Mouse (Mus musculus) gastrocnemius, adult 2 months (tissue): ENCODE results near the gene Sh3pxd2a. TPM values are rescaled to one million over a fixed set of nuclear protein-coding genes. Genes with fewer than 3 reads are reported as not detected.

Experiments used
- DNase-seq: peaks from one replicate; pipeline ENCODE4 v3.0.0; 2022
- H3K27ac ChIP-seq: fragments of 200-600 bp; 2 replicates; pipeline ENCODE4 v1.8.1; 2022; ENCODE audit warnings: mild to moderate bottlenecking
- H3K4me3 ChIP-seq: fragments of 200-600 bp; 2 replicates; pipeline ENCODE4 v1.8.1; 2022; ENCODE audit warnings: mild to moderate bottlenecking, moderate library complexity
- CTCF ChIP-seq: fragments of 200-600 bp; IDR thresholded peaks from 2 replicates; pipeline ENCODE4 v1.8.1; 2022; ENCODE audit warnings: antibody characterized with exemption, mild to moderate bottlenecking, moderate library complexity
- intact Hi-C: fragments of 180-260 bp; cut with DNase I; formaldehyde crosslinking; loops from one replicate; pipeline ENCODE4 v1.15.1; 2025
- total RNA-seq, 2 experiments: library from RNA; stranded (reverse); gene quantifications; 2 replicates each; pipeline ENCODE4 v1.2.3; 2021

Gene Sh3pxd2a
- total RNA-seq, 2 experiments from 2014 or later: 37.7 to 44.7 TPM

DNA sequence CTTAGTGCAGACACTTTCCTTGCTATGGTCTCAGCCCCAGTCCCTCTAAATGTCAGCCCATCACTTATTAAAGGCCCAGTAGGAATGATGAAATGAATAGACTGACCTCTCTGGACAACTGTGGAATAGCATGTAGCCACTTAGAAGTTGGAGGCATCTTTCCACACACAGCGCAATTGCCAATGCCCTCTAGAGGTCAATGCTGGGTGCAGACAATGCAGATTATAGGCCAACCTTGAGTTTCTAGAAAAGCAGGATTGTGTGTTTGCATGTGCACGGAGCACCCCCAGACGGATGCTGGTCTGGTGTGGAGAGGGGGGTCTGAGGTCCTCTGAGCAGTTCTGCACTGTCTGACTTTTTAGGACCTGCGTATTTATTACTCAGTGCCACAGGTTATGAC lies 39.4 kb upstream of the Sh3pxd2a start:
- peak; percentile 70 for TF ChIP-seq CTCF

DNA sequence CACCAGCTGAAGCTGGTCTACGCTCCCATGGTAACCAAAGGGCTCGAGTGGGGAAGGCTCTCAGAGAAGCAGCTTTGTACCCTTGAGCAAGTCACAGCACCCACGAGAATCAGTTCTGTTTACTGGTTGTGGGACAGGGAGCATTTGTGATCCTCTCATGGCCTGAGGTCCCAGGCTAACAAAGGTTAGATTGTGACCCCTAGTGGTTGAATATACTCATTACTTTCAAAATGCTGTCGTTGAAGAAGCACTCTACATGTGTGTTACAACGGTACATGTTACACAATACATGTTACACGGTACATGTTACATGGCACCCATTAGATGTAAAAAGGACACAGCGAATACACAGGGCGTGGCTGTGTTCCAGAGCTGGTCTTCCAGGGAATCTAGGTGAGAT lies 38.4 kb upstream of the Sh3pxd2a start:
- intact Hi-C loops: loop anchor here (1.0 to 2.0 kb wide), 2 partner anchors 36 to 146 kb away; no protein-coding TSS in a partner anchor
- no peak for DNase-seq
- peak; percentile 69 for TF ChIP-seq CTCF
- Histone ChIP-seq H3K27ac (no peak overlapping the region), H3K4me3 (no peak overlapping the region)

More for the DNA sequence above, 39.4 kb upstream of the Sh3pxd2a start:
- Histone ChIP-seq H3K4me3 (no peak overlapping the region), H3K27ac (no peak overlapping the region)
- DNase-seq: no peak
- intact Hi-C loops: loop anchor here (2.0 kb wide), 1 partner anchor 37 kb away; no protein-coding TSS in a partner anchor

DNA sequence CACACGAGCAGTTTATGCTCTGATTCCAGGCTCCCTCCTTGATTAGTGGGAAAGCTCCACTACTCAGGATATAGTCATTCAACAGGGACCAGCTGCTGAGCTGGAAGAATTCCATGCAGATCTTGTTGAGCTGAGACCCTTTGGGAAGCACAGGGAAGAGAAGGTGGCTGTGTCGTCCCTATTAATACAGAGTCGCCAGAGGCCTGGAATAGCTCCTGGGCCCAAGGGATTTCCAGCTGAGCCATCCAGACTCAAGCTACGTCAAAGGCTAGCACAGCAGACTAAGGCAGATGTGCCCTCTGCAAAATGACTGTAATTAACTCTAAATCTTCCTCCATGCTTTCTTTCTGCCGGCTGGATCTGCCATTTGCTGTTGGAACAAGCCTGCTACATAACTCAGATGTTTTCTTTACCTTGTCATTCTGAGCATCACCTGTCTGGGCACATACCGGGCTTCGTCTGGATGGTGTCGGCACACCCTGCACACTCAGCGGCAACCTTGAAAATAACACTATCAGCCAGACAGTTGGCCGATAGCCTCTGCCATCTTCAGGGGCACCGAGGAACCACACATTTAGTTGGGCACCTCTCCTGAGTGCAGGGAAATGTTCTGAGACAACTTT lies 36.3 kb upstream of the Sh3pxd2a start:
- Histone ChIP-seq H3K4me3 (no peak overlapping the region), H3K27ac (no peak overlapping the region)
- no peak for TF ChIP-seq CTCF
- intact Hi-C loops: no loop called here
- no peak for DNase-seq

DNA sequence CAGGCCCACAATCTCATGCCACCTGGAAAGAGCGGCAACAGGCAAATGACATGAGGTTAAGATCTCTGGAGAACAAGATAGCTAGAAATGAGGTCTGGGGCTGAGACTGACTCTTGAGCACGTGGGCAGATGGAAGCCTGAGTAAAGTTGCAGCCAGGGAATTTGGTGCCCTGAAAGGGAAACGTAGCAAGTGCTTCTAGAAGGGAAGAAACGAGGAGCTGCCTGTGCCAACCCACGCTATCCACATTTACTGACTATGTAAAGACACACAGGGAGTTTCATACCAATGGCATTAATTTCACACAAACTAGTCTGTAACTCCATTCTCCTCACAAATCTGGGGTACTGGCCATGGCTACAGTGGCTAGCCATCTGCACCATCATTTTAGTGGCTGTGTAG lies 35.6 kb upstream of the Sh3pxd2a start:
- Histone ChIP-seq H3K4me3 (no peak overlapping the region), H3K27ac (no peak overlapping the region)
- intact Hi-C loops: no loop called here
- no peak for DNase-seq
- TF ChIP-seq CTCF: no peak

DNA sequence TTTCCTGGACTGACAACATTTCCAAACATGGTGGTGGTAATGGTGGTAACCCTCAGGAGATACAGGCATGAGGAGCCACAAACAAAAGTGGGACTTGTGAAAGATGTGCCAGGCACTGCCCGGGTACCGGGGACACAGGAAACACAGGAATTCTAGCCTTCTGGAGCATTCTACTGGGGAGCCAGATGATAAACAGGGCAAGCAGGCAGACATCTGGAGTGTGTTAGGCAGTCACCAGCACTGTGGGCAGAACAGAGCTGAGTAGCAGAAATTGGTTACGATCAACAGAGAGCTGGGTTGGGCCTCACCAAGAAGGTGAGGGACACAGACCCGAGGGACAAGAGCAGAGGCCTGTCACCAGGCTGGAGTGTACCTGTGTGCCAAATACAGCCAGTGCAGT lies 34.7 kb upstream of the Sh3pxd2a start:
- Histone ChIP-seq H3K4me3 (no peak overlapping the region), H3K27ac (no peak overlapping the region)
- no peak for DNase-seq
- no peak for TF ChIP-seq CTCF
- intact Hi-C loops: no loop called here

- H3K27ac ChIP-seq: no peak overlapping the region
- no peak for TF ChIP-seq CTCF
- intact Hi-C loops: no loop called here
- DNase-seq: no peak
- no peak overlapping the region for H3K4me3 ChIP-seq
These were observed 33.5 kb upstream of the Sh3pxd2a start for GRCm38 (mm10) chr19:47497736-47498135.

DNA sequence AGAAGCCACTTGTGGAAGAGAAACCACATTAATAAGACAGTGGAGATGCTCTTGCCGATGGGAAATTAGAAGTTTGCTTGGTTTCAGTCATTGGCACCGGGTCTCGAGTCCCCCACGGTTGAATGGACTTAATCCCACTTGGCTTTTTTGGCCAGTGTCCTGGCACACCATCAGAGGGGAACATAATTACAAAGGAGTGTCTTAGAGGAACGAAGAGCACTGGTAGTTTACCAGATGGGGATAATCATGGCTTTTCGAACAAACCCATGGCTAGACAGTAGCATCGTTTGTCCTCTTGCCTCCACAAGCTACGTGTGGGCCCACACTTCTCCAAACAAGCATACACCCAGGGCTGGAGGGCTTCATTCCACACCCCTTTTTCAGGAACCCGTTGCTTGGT lies 33.1 kb upstream of the Sh3pxd2a start:
- no peak overlapping the region for H3K27ac ChIP-seq
- TF ChIP-seq CTCF: no peak
- intact Hi-C loops: no loop called here
- no peak for DNase-seq
- no peak overlapping the region for H3K4me3 ChIP-seq

- TF ChIP-seq CTCF: no peak
- Histone ChIP-seq H3K4me3 (no peak overlapping the region), H3K27ac (no peak overlapping the region)
- intact Hi-C loops: no loop called here
- no peak for DNase-seq
These were observed 29.1 kb upstream of the Sh3pxd2a start for GRCm38 (mm10) chr19:47493017-47493997.

DNA sequence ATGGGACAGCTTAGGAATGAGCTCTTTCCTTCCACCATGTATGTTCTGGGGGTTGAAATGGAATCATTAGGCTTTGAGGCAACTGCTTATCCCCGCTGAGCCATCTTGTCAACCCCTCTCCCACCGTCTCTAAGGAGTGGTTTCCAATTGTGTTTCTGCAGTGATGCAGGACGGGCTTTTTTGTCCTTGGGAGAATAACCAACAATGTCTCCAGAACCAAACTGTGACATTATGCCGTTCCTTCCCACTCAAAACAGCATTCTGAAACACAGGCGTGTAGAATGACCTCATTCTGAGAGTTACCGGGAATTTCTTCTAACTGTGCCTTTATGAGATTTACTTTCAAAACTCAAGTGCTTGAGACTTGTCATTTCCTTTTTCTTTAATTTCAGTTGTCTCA lies 28.2 kb upstream of the Sh3pxd2a start:
- Histone ChIP-seq H3K27ac (no peak overlapping the region), H3K4me3 (no peak overlapping the region)
- no peak for TF ChIP-seq CTCF
- intact Hi-C loops: no loop called here
- DNase-seq: no peak

DNA sequence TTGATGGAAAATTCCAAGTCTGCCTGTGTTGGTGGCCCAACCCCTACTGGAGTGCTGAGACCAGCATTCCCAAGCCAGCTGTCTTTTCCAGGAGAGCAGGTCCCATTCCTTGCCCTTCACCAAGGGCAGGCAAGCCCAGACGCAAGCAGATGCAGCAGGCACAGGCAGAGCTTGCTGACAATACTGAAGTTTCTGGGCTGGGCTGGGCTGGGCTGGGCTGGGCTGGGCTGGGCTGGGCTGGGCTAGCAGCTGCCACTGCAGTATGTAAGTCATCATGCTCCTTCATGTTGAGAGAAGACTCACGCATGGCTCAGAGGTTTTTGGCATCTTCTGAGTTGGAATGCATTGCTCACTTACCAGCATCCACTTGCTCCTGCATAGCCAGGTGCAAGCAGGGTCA lies 27.7 kb upstream of the Sh3pxd2a start:
- TF ChIP-seq CTCF: no peak
- intact Hi-C loops: no loop called here
- no peak overlapping the region for H3K4me3 ChIP-seq
- H3K27ac ChIP-seq: peak overlapping the region; percentile 43; the same call in 1 of the 2 replicates
- DNase-seq: no peak

DNA sequence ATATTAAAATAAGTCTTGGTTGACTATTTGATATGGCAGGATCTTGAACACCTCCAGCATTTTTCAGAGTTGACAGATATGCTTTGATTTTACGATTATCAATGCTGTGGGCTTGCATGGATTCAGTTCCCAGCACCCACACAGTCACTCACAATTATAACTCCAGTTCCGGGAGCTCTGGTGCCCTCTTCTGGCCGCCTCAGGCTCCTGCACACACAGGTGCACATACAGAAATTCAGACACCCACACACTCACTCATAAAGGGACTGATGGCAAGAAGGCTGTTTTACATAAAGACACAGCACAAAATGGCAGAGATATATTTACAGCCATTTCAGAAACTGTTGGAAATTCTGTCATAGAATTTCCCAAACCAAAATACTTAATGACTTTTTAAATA lies 25.0 kb upstream of the Sh3pxd2a start:
- peak; percentile 28; the same call in 1 of the 2 replicates for TF ChIP-seq CTCF
- no peak overlapping the region for H3K27ac ChIP-seq
- no peak for DNase-seq
- H3K4me3 ChIP-seq: no peak overlapping the region
- intact Hi-C loops: no loop called here

DNA sequence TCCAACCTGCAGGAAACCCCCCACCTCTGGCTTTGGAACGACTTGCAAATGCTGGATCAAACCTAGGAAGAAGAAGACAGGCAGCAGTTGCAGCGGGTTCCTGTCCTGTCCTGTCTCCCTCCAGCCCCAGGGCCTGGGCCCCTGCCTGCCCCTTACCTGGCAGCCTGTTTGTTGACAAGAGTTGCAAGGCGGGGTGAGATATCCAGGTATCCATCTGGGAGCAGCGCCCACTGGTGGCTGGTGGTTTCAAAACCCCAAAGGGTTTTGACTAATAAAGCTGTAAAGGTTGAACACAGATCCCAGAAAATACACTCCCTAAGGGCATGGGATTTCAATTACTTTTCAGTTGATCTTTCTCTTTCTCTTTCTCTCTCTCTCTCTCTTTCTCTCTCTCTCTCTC lies 24.0 kb upstream of the Sh3pxd2a start:
- H3K4me3 ChIP-seq: no peak overlapping the region
- DNase-seq: peak; percentile 50
- intact Hi-C loops: no loop called here
- TF ChIP-seq CTCF: peak; percentile 52
- H3K27ac ChIP-seq: no peak overlapping the region

- TF ChIP-seq CTCF: no peak
- no peak overlapping the region for H3K27ac ChIP-seq
- no peak for DNase-seq
- intact Hi-C loops: no loop called here
- H3K4me3 ChIP-seq: no peak overlapping the region
These were observed 23.4 kb upstream of the Sh3pxd2a start for GRCm38 (mm10) chr19:47487572-47487971.
